Mouse (Mus musculus) midbrain, embryonic 11.5 days (tissue): ENCODE results near the gene Colq. TPM values are rescaled to one million over a fixed set of nuclear protein-coding genes. Genes with fewer than 3 reads are reported as not detected.
"Not testable (repeated sequence)": the region's sequence is repeated elsewhere in the genome, so short reads cannot be mapped to it uniquely, and the experiment has no call there.

Experiments used
- ATAC-seq: fragments of 200-750 bp; cut with Nextera tagmentation; 2 replicates; pipeline ENCODE4 v1.8.0; 2017; ENCODE audit warnings: moderate TSS enrichment, moderate library complexity; ENCODE audit not compliant: low FRiP score
- DNase-seq: peaks from one replicate; pipeline ENCODE4 v3.0.0; 2015; ENCODE audit warnings: low spot score; ENCODE audit errors: missing footprints
- H3K27ac ChIP-seq: fragments of 300-500 bp; sonication (generic); 2 replicates; pipeline ENCODE4 v1.5.1; 2014; ENCODE audit warnings: low read depth, low read length
- H3K27me3 ChIP-seq: fragments of 300-500 bp; sonication (generic); 2 replicates; pipeline ENCODE4 v1.6.1; 2014; ENCODE audit warnings: mild to moderate bottlenecking, low read length, moderate library complexity, mixed read lengths; ENCODE audit not compliant: control insufficient read depth, insufficient read depth
- H3K36me3 ChIP-seq: fragments of 300-500 bp; sonication (generic); 2 replicates; pipeline ENCODE4 v1.6.1; 2014; ENCODE audit warnings: mild to moderate bottlenecking, low read length, moderate library complexity, mixed read lengths; ENCODE audit not compliant: control insufficient read depth, insufficient read depth
- H3K4me1 ChIP-seq: fragments of 300-500 bp; sonication (generic); 2 replicates; pipeline ENCODE4 v1.6.1; 2014; ENCODE audit warnings: low read length; ENCODE audit not compliant: control insufficient read depth, insufficient read depth
- H3K4me2 ChIP-seq: fragments of 300-500 bp; sonication (generic); 2 replicates; pipeline ENCODE4 v1.6.1; 2014; ENCODE audit warnings: mild to moderate bottlenecking, moderate library complexity
- H3K4me3 ChIP-seq: fragments of 300-500 bp; sonication (generic); 2 replicates; pipeline ENCODE4 v1.5.1; 2014; ENCODE audit warnings: low read depth, low read length
- H3K9ac ChIP-seq: fragments of 300-500 bp; sonication (generic); 2 replicates; pipeline ENCODE4 v1.6.1; 2014; ENCODE audit warnings: low read length
- H3K9me3 ChIP-seq: fragments of 300-500 bp; sonication (generic); 2 replicates; pipeline ENCODE4 v1.6.1; 2016; ENCODE audit warnings: low read length; ENCODE audit not compliant: control insufficient read depth
- WGBS: fragments of 180-500 bp; shearing (Covaris S2); extraction: QIAGEN DNeasy Blood & Tissue Kit; methylation state at CpG from one replicate; pipeline ENCODE4 v1.1.7; 2014; 5-methylcytosine and 5-hydroxymethylcytosine counted together
- polyA plus RNA-seq: library from polyadenylated mRNA; unstranded; fragments of >200 nt; fragmentation: Nextera tagmentation; extraction: Ambion mirVana; gene quantifications from 2 replicates; pipeline ENCODE4 v1.2.1, GENCODE M21; 2014

Gene Colq
- polyA plus RNA-seq, 1 experiment from 2014 or later: 0.04 TPM

- no peak overlapping the region for H3K27ac ChIP-seq
- H3K9ac ChIP-seq: no peak overlapping the region
- H3K9me3 ChIP-seq: no peaks in the 10 kb centered on the region
- no peak overlapping the region for H3K4me3 ChIP-seq
- 58% methylated on average over 6 of the region's 6 CpGs for WGBS
- no peaks in the 10 kb centered on the region for H3K36me3 ChIP-seq
- no peak overlapping the region for H3K4me2 ChIP-seq
- H3K27me3 ChIP-seq: no peaks in the 10 kb centered on the region
- ATAC-seq (no peak), DNase-seq (no peak)
- H3K4me1 ChIP-seq: no peaks in the 10 kb centered on the region
These were observed 14.4 kb upstream of the Colq start for GRCm38 (mm10) chr14:31605514-31605913.

GRCm38 (mm10) chr14:31604916-31605315 is 13.8 kb upstream of the Colq start:
- DNase-seq: no peak
- Histone ChIP-seq H3K27ac (no peak overlapping the region), H3K4me3 (no peak overlapping the region), H3K36me3 (no peaks in the 10 kb centered on the region), H3K9me3 (no peaks in the 10 kb centered on the region), H3K27me3 (no peaks in the 10 kb centered on the region), H3K4me1 (no peaks in the 10 kb centered on the region), H3K9ac (no peak overlapping the region), H3K4me2 (no peak overlapping the region)
- WGBS: 87% methylated on average over 5 of the region's 5 CpGs
- ATAC-seq: no peak

GRCm38 (mm10) chr14:31602616-31602979 is 11.5 kb upstream of the Colq start:
- not testable (repeated sequence) for H3K27me3 ChIP-seq, DNase-seq, H3K4me3 ChIP-seq, H3K4me2 ChIP-seq, ATAC-seq, H3K9me3 ChIP-seq, H3K36me3 ChIP-seq, H3K27ac ChIP-seq, H3K4me1 ChIP-seq, H3K9ac ChIP-seq
- 83% methylated on average over 6 of the region's 6 CpGs for WGBS

GRCm38 (mm10) chr14:31601908-31602615 is 10.9 kb upstream of the Colq start:
- no peak overlapping the region for H3K9ac ChIP-seq
- no peaks in the 10 kb centered on the region for H3K27me3 ChIP-seq
- no peaks in the 10 kb centered on the region for H3K9me3 ChIP-seq
- no peak overlapping the region for H3K4me3 ChIP-seq
- H3K4me2 ChIP-seq: no peak overlapping the region
- 91% methylated on average over 14 of the region's 14 CpGs for WGBS
- no peaks in the 10 kb centered on the region for H3K4me1 ChIP-seq
- no peak for ATAC-seq
- H3K27ac ChIP-seq: no peak overlapping the region
- no peaks in the 10 kb centered on the region for H3K36me3 ChIP-seq
- no peak for DNase-seq

GRCm38 (mm10) chr14:31597446-31597845 is 6.3 kb upstream of the Colq start:
- no peak for DNase-seq

GRCm38 (mm10) chr14:31596408-31596807 is 5.3 kb upstream of the Colq start:
- Histone ChIP-seq H3K4me3 (no peak overlapping the region), H3K36me3 (no peaks in the 10 kb centered on the region), H3K9me3 (no peaks in the 10 kb centered on the region), H3K27me3 (no peaks in the 10 kb centered on the region), H3K27ac (no peak overlapping the region), H3K4me1 (no peaks in the 10 kb centered on the region), H3K9ac (no peak overlapping the region), H3K4me2 (no peak overlapping the region)
- no peak for DNase-seq
- ATAC-seq: no peak
- WGBS: 87% methylated on average over 7 of the region's 7 CpGs

More at GRCm38 (mm10) chr14:31597446-31597845, 6.3 kb upstream of the Colq start:
- ATAC-seq: no peak
- Histone ChIP-seq H3K9me3 (no peaks in the 10 kb centered on the region), H3K27me3 (no peaks in the 10 kb centered on the region), H3K4me1 (no peaks in the 10 kb centered on the region), H3K9ac (no peak overlapping the region), H3K4me2 (no peak overlapping the region), H3K27ac (no peak overlapping the region), H3K4me3 (no peak overlapping the region), H3K36me3 (no peaks in the 10 kb centered on the region)
- WGBS: 95% methylated on average over 4 of the region's 4 CpGs

GRCm38 (mm10) chr14:31594693-31595092 is 3.5 kb upstream of the Colq start:
- H3K4me1 ChIP-seq: no peaks in the 10 kb centered on the region
- ATAC-seq (no peak), DNase-seq (no peak)
- H3K9me3 ChIP-seq: no peaks in the 10 kb centered on the region
- no peak overlapping the region for H3K4me3 ChIP-seq
- no peaks in the 10 kb centered on the region for H3K27me3 ChIP-seq
- no peak overlapping the region for H3K9ac ChIP-seq
- H3K27ac ChIP-seq: no peak overlapping the region
- no peaks in the 10 kb centered on the region for H3K36me3 ChIP-seq
- no peak overlapping the region for H3K4me2 ChIP-seq
- 84% methylated on average over 3 of the region's 3 CpGs for WGBS

GRCm38 (mm10) chr14:31593036-31593435 is 1.9 kb upstream of the Colq start:
- ATAC-seq: no peak
- no peak for DNase-seq
- no peak overlapping the region for H3K9ac ChIP-seq
- H3K36me3 ChIP-seq: no peaks in the 10 kb centered on the region
- H3K4me2 ChIP-seq: no peak overlapping the region
- H3K27ac ChIP-seq: no peak overlapping the region
- H3K27me3 ChIP-seq: no peaks in the 10 kb centered on the region
- no peak overlapping the region for H3K4me3 ChIP-seq
- H3K4me1 ChIP-seq: no peaks in the 10 kb centered on the region
- WGBS: 92% methylated on average over 2 of the region's 2 CpGs
- no peaks in the 10 kb centered on the region for H3K9me3 ChIP-seq

GRCm38 (mm10) chr14:31586451-31586850 is 4.7 kb downstream of the Colq start:
- Histone ChIP-seq H3K4me2 (no peak overlapping the region), H3K9ac (no peak overlapping the region), H3K27me3 (no peaks in the 10 kb centered on the region), H3K4me1 (no peaks in the 10 kb centered on the region), H3K27ac (no peak overlapping the region), H3K36me3 (no peaks in the 10 kb centered on the region), H3K4me3 (no peak overlapping the region), H3K9me3 (no peaks in the 10 kb centered on the region)
- WGBS: 84% methylated on average over 8 of the region's 8 CpGs
- no peak for ATAC-seq
- no peak for DNase-seq
